ENCODE assay signal across 8 mouse cellular contexts in the genomic region with DNA sequence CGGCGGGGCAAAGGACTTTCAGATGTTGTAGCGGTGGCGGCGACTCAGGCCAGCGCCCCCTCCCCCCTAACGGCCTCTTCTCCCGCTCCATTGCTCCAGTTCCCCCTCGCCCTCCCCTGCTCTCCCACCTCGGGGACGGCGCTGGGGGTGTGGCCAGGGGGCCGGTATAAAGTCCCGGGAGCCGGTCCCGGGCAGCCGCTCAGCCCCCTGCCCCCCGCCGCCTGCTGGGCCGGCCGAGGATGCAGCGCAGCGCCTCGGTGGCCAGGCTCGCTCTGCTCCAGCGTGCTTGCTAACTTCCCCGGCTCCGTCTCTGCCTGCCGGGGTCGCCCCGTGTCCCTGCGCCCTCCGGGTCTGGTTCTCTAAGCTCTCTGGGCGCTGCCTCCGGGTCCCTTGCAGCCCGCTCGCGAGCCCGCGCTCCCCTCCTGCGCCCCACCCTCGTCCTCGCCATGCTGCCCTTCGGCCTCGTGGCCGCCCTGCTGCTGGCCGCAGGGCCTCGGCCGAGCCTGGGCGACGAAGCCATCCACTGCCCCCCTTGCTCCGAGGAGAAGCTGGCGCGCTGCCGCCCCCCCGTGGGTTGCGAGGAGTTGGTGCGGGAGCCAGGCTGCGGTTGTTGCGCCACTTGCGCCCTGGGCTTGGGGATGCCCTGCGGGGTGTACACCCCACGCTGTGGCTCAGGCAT. TPM values are rescaled to one million over a fixed set of nuclear protein-coding genes. Genes with fewer than 3 reads are reported as not detected.
DNase-seq lines count a peak whose midpoint lies in the region; ATAC-seq and TF ChIP-seq lines count a peak whose summit lies in the region.

Gene Igfbp4, plus strand, starts transcription at position 194 of the 679 bp plus-strand sequence.

- peak within 1 kb of the TSS; percentile 65 for H3K4me3 ChIP-seq in brown adipose tissue, adult 24 weeks (ENCODE audit: insufficient read depth, low read depth, low read length)
- peak within 1 kb of the TSS; percentile 81 for H3K4me3 ChIP-seq in gastrocnemius, adult 2 months
- peak within 1 kb of the TSS; percentile 66 for H3K4me3 ChIP-seq in hindbrain, embryonic 13.5 days
- peak within 1 kb of the TSS; percentile 62 for H3K4me3 ChIP-seq in macrophage (ENCODE audit: inconsistent target)

- H3K36me3 ChIP-seq in hindbrain, embryonic 13.5 days, result no peaks in the 10 kb centered on the region
- H3K36me3 ChIP-seq in macrophage (ENCODE audit: inconsistent target), result no peaks in the 10 kb centered on the region

- no peaks in the 10 kb centered on the region for H3K9me3 ChIP-seq in hindbrain, embryonic 13.5 days

- no peaks in the 10 kb centered on the region for H3K27me3 ChIP-seq in hindbrain, embryonic 13.5 days

- peak; percentile 63 for ATAC-seq in hindbrain, embryonic 13.5 days (ENCODE audit: low FRiP score)

- peak within 1 kb of the TSS; percentile 94 for H3K27ac ChIP-seq in brown adipose tissue, adult 24 weeks (replicated peaks; ENCODE audit: low read depth, low read length)
- H3K27ac ChIP-seq in gastrocnemius, adult 2 months, result peak within 1 kb of the TSS; percentile 90
- peak within 1 kb of the TSS; percentile 87 for H3K27ac ChIP-seq in hindbrain, embryonic 13.5 days
- peak within 1 kb of the TSS; percentile 99 for H3K27ac ChIP-seq in macrophage

- H3K4me2 ChIP-seq in hindbrain, embryonic 13.5 days, result peak within 1 kb of the TSS; percentile 98

- H3K9ac ChIP-seq in hindbrain, embryonic 13.5 days, result peak within 1 kb of the TSS; percentile 89

- peaks cover 26% of the 10 kb centered on the region for H3K79me2 ChIP-seq in macrophage (ENCODE audit: inconsistent target)

- peak; percentile 26 for TF ChIP-seq CTCF in gastrocnemius, adult 2 months (IDR thresholded peaks at IDR 0.05)

- WGBS in hindbrain, embryonic 13.5 days, result under 1% methylated on average over 63 of the region's 63 CpGs
- WGBS in macrophage (ENCODE audit: missing documents), result 3% methylated on average over 57 of the region's 63 CpGs

- DNase-seq in cerebellum, postnatal 10 days, result peak; percentile 87 to 89
- no peak for DNase-seq in cerebellum, adult 11 months
- DNase-seq in gastrocnemius, adult 2 months, result peak; percentile 84
- peak; percentile 28 to 86 for DNase-seq in left cerebral cortex, postnatal 10 days (ENCODE audit: extremely low spot score in 1 of 2, low spot score in 2 of 2)
- peak; percentile 67 to 72 for DNase-seq in right cerebral cortex, postnatal 10 days (ENCODE audit: low spot score in 2 of 2)

- intact Hi-C loops in gastrocnemius, adult 2 months (cut with DNase I), result no loop called here
- intact Hi-C loops in left cerebral cortex, postnatal 10 days (cut with DNase I), result loop anchor here (2.0 kb wide), 2 partner anchors 82 to 108 kb away; no protein-coding TSS in a partner anchor

- peaks cover 22% of the 10 kb centered on the region for H3K4me1 ChIP-seq in brown adipose tissue, adult 24 weeks (ENCODE audit: control insufficient read depth, insufficient read depth, insufficient read length, low read length)
- peaks cover 48% of the 10 kb centered on the region for H3K4me1 ChIP-seq in hindbrain, embryonic 13.5 days (replicated peaks)

RNA-seq across cellular contexts. Expression of gene Igfbp4, which starts in this region (rescaled TPM):
- polyA plus RNA-seq in brown adipose tissue, adult 24 weeks (2012; ENCODE audit: insufficient read depth, insufficient read length, missing spikeins), result 63.5 and 77.4 TPM in 2 replicates
- total RNA-seq in gastrocnemius, adult 2 months (2021), result 10 to 100 TPM; 30.4 to 36.8 TPM
- 194 and 196 TPM in 2 replicates for polyA plus RNA-seq in hindbrain, embryonic 13.5 days (2015; fragmentation: Nextera tagmentation; extraction: Ambion mirVana)
- total RNA-seq in left cerebral cortex, postnatal 10 days (2021), result 10 to 100 TPM; 78.1 to 83.3 TPM
- 10 to 100 TPM in 13 of 26 experiments, 1 to 10 TPM in 13; 2.5 to 93.6 (median 10.5) TPM for total RNA-seq in macrophage (2018; cell fraction: chromatin; rRNA removed)
- total RNA-seq in macrophage (2018; cell fraction: cytosol; rRNA removed), result 100 to 1,000 TPM in 13 of 26 experiments, 10 to 100 TPM in 13; 17.4 to 207 (median 70.4) TPM
- total RNA-seq in macrophage (2018; cell fraction: nucleus; rRNA removed), result 100 to 1,000 TPM in 4 of 26 experiments, 10 to 100 TPM in 21, 1 to 10 TPM in 1; 8.7 to 248 (median 41.6) TPM
- polyA plus RNA-seq in macrophage (2018), result 50.8 to 246 TPM (median 226 TPM) in 3 replicates
